ENCODE assay signal across 20 mouse cellular contexts in the genomic region with DNA sequence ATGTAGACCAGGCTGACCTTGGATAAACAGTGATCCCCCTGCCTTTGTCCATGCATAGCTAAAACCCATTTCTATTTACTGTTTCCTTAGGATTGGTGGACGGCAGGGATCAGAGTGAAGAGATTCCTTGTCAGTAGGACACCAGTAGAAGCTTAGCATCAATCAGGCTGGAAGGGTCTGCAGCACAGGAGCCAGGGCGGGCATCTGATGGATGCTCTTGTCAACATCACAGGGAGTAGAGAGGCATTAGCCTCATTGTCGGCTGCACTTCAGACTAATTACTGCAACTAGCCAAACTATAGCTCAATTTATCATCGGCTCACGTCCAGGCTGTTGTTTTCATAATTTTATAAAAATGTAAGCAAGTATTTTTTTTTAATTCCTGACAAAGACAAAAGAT. TPM values are rescaled to one million over a fixed set of nuclear protein-coding genes. Genes with fewer than 3 reads are reported as not detected.
"Had no signal": no experiment of that assay in that cellular context is flagged by ENCODE, and none has a peak within 500 bp of the region (broad histone marks: within the 10 kb centered on the region; RNA-seq: fewer than 3 reads in every experiment).

No protein-coding gene starts in this region.

- H3K4me2 ChIP-seq: neural tube, embryonic 13.5 days; neural tube, embryonic 15.5 days; stomach, embryonic 15.5 days had no signal

- H3K27me3 ChIP-seq: neural tube, embryonic 13.5 days; neural tube, embryonic 15.5 days; stomach, embryonic 15.5 days had no signal

- H3K4me1 ChIP-seq: stomach, embryonic 15.5 days had no signal

- H3K9me3 ChIP-seq: neural tube, embryonic 13.5 days; neural tube, embryonic 15.5 days; stomach, embryonic 15.5 days had no signal

- H3K36me3 ChIP-seq: neural tube, embryonic 13.5 days; neural tube, embryonic 15.5 days; stomach, embryonic 15.5 days had no signal

- H3K9ac ChIP-seq: neural tube, embryonic 13.5 days; neural tube, embryonic 15.5 days; stomach, embryonic 15.5 days had no signal

- H3K4me3 ChIP-seq: neural tube, embryonic 13.5 days; neural tube, embryonic 15.5 days; stomach, embryonic 15.5 days had no signal

- H3K27ac ChIP-seq: neural tube, embryonic 13.5 days; neural tube, embryonic 15.5 days; stomach, embryonic 15.5 days; stomach, postnatal 0 days had no signal

- DNase-seq: retina, postnatal 1 day; right cerebral cortex, adult 18-20 months; right cerebral cortex, postnatal 14 days; right cerebral cortex, postnatal 25 days; right cerebral cortex, postnatal 4 days; spleen, adult 18-20 months; thymus, adult 18-20 months; thymus, adult 2 months; thymus, postnatal 14 days; thymus, postnatal 25 days; thymus, postnatal 36 days; thymus, postnatal 4 days had no signal

RNA-seq across cellular contexts. Expression of gene Rbm8a2, which starts 21.7 kb away (rescaled TPM):
- total RNA-seq: neutrophil, adult 5-6 weeks had no signal
- polyA plus RNA-seq: small intestine, adult 2 months; spleen, adult 2 months; testis, adult 2 months; thymus, adult 2 months had no signal
